Mouse (Mus musculus) adrenal gland, postnatal 4 days (tissue): ENCODE data around the gene Ribc2. TPM values are rescaled to one million over a fixed set of nuclear protein-coding genes. Genes with fewer than 3 reads are reported as not detected.

ENCODE experiments used
- DNase-seq, 2 experiments: peaks; one replicate each; pipeline ENCODE4 v3.0.0; 2021 to 2022; ENCODE audit warnings: low spot score in 2 of 2, mixed read lengths in 2 of 2
- long read RNA-seq, 2 experiments: library from polyadenylated mRNA; stranded (forward); transcript quantifications; one replicate each; pipeline ENCODE4 v2.0.0; 2021
- total RNA-seq, 2 experiments: library from RNA; stranded (reverse); gene quantifications; 2 replicates each; pipeline ENCODE4 v1.2.3; 2021

The Ribc2 gene
- not detected for total RNA-seq
- long read RNA-seq, experiment 1: 0 reads
- long read RNA-seq, experiment 2: 0 reads

GRCm38 (mm10) chr15:85131275-85132192, at the start of gene Ribc2, which contains the start of gene Smc1b:
TSS of gene Ribc2 (plus strand) at chr15:85132078.
TSS of gene Smc1b (minus strand) at chr15:85131964.
- peak in 1 of 2 experiments; percentile 24 for DNase-seq

- no peak for DNase-seq
These were observed 46.2 kb upstream of the Ribc2 start for GRCm38 (mm10) chr15:85085641-85086040.

- DNase-seq: no peak
These were observed 279 bp downstream of the Ribc2 start for GRCm38 (mm10) chr15:85132193-85132520.

GRCm38 (mm10) chr15:85135143-85135542, 3.3 kb downstream of the Ribc2 start:
- DNase-seq: no peak

- DNase-seq: no peak
These were observed 9.4 kb downstream of the Ribc2 start for GRCm38 (mm10) chr15:85141290-85141689.

- DNase-seq: no peak
These were observed 10.6 kb downstream of the Ribc2 start for GRCm38 (mm10) chr15:85142441-85142840.

GRCm38 (mm10) chr15:85143161-85143560, 11.3 kb downstream of the Ribc2 start:
- no peak for DNase-seq

GRCm38 (mm10) chr15:85143747-85144146, 11.9 kb downstream of the Ribc2 start:
- DNase-seq: no peak

- DNase-seq: peak in 1 of 2 experiments; percentile 1
These were observed 12.4 kb downstream of the Ribc2 start for GRCm38 (mm10) chr15:85144249-85144648.

- DNase-seq: peak; percentile 33 to 45
These were observed 19.6 kb downstream of the Ribc2 start for GRCm38 (mm10) chr15:85151433-85151918.

- DNase-seq: no peak
These were observed 20.7 kb downstream of the Ribc2 start for GRCm38 (mm10) chr15:85152577-85152976.

- DNase-seq: no peak
These were observed 22.2 kb downstream of the Ribc2 start for GRCm38 (mm10) chr15:85154091-85154490.

- DNase-seq: no peak
These were observed 24.3 kb downstream of the Ribc2 start for GRCm38 (mm10) chr15:85156198-85156597.

- no peak for DNase-seq
These were observed 29.5 kb downstream of the Ribc2 start for GRCm38 (mm10) chr15:85161416-85161815.

GRCm38 (mm10) chr15:85162693-85163663, 31.1 kb downstream of the Ribc2 start:
- no peak for DNase-seq

- no peak for DNase-seq
These were observed 34.6 kb downstream of the Ribc2 start for GRCm38 (mm10) chr15:85166433-85166933.

GRCm38 (mm10) chr15:85167086-85167679, 35.3 kb downstream of the Ribc2 start:
- DNase-seq: no peak

GRCm38 (mm10) chr15:85172054-85172453, 40.2 kb downstream of the Ribc2 start:
- DNase-seq: no peak

- no peak for DNase-seq
These were observed 41.5 kb downstream of the Ribc2 start for GRCm38 (mm10) chr15:85173425-85173824.

- no peak for DNase-seq
These were observed 42.2 kb downstream of the Ribc2 start for GRCm38 (mm10) chr15:85174060-85174459.

GRCm38 (mm10) chr15:85177576-85177975, 45.7 kb downstream of the Ribc2 start:
- no peak for DNase-seq
